Mouse (Mus musculus): ENCODE measurements around the gene Npl.

Npl gene

GRCm38 (mm10) chr1:153549536-153550199, at the start of gene Npl:
Gene Npl (minus strand): TSS chr1:153550045.
- DNase-seq (ENCODE audit: low spot score), result peak; percentile 68

DNA sequence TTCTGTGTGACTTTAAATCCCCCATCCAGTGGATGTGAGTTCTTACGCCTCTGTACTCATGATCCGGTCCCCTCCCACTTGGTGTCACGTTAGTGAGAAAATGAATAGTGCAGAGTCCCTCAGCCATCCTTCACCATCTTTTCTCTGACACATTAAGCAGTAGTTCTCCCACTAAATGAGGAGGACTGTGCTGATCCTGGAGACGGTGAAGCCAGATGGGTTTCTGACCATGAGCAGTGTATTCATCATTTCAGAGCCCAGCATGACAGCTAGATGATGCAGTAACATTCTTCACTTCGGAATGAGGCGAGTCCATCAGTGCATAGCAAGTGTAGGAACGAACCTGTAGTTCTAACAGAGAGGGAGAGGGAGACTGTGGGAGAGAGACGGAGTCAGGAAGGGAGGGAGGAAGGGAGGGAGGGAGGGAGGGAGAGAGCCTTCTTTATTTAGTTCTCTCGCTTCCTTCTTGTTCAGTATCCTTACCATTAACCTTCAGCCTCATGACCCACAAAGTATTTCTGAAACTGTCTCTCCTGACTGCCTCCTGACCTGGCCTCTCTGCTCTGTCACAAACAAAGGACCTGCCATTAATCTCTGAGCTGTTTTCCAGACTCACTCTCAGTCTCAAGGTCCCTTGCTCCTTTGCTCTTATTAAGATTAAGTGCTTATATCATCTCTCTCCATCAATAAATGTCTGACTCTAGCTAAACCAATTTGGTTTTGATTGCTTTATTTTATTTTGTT, 49.6 kb upstream of the Npl start:
- no peak for DNase-seq (ENCODE audit: low spot score)

- no peak for DNase-seq (ENCODE audit: low spot score)
Measured at GRCm38 (mm10) chr1:153598773-153599172, 48.9 kb upstream of the Npl start.

DNA sequence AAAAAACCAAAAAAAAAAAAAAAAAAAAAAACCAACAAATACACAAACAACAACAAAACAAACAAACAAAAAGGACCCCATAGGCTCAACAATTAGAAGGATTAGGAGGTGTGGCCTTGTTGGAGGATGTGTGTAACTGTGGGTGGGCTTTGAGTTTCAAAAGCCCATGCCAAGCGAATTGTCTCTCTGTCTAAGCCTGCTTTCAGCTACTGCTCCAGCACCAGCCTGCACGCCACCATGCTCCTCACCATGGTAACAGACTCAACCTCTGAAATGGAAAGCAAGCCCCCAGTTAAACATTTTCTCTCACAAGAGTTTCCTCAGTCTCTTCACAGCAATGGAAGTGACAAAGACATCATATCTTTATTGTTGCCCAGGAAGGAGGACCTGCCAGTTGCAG, 43.8 kb upstream of the Npl start:
- no peak for DNase-seq (ENCODE audit: low spot score)

DNA sequence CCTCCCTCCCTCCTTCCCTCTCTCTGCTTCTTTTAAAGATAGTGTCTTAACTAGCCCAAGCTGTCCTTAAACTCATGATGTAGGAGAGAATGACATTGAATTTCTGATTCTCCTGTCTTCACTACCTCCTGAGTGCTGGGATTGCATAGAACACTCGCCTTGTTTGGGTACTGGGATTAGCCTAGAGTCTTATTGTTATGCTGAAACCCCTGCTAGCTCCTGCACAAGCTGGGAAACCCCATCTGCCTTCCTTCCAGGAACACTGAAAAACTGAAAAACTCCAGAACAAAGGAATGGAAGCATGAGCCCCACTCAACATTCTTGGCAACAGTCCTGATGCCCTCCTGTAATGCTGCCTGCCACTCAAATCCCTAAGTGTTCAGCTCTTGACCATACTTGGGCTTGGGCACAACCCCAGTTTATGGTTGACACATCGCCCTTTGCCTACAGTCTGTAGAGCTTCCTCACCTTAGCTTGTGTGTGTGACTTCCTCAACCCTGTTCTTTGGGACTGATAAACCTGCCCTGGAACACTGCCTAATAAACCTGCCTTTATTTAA, 40.4 kb upstream of the Npl start:
- DNase-seq (ENCODE audit: low spot score), result no peak

GRCm38 (mm10) chr1:153587956-153588355, 38.1 kb upstream of the Npl start:
- DNase-seq (ENCODE audit: low spot score), result peak; percentile 45

DNA sequence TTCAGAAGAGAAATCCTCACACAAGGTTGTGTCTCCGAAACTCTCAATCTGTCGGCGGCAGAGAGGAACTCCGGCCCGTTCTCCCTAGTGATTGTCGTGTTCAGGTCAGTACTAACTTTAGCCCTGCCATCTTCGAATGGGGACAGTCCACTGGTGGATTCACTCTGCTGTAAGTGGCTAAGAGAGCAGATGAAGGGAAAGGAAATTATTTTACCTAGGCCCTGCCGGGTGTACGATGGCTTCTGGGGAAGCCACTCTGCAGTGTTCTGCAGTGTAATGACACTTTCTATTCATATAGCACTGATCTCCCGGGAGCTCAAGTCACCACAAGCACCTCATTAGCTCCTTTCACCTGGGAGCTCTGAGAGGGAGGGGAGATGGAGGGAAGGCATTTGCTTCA, 37.0 kb upstream of the Npl start:
- no peak for DNase-seq (ENCODE audit: low spot score)

DNA sequence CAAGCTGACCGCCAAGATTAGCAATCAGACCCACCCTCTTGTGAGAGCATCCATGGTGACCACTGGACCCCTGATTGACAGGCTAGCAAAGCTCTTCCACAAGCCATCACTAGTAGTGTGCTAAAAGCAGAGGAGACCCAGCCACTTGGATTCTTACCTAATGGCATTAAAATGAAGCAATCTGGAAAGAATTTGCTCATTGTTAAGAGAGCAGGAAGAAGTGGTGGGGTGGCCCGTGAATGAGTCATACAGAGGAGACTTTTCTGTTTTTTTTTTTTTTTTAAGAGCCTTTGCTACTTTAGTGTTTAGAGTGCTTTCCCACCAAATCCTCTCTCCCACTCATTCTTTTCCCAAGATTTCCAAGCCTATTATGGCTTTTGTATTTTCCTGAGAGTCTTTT, 35.9 kb upstream of the Npl start:
- DNase-seq (ENCODE audit: low spot score), result no peak

DNA sequence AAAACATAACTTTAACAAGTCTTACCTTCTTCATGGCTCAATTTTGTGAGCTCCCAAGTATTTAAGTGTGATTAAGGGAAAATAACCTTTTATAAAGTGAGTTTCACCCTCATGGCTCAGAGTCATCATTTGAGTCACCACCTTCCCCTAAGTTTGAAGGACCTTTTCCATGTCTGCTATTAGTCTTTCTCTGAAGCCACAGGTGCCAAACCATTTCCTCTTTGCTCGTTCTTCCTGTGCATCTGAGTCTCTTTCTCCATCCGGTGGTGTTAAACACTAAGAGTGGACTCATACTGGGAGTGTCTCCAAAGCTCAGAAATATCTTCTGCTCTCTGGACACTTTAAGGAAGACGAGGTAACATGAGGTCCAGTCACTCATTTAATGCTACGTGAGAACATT, 33.3 kb upstream of the Npl start:
- DNase-seq (ENCODE audit: low spot score), result no peak

GRCm38 (mm10) chr1:153574730-153575129, 24.9 kb upstream of the Npl start:
- no peak for DNase-seq (ENCODE audit: low spot score)

- DNase-seq (ENCODE audit: low spot score), result no peak
Measured at GRCm38 (mm10) chr1:153572271-153573043, 22.6 kb upstream of the Npl start.

- DNase-seq (ENCODE audit: low spot score), result no peak
Measured at GRCm38 (mm10) chr1:153565701-153566100, 15.9 kb upstream of the Npl start.

DNA sequence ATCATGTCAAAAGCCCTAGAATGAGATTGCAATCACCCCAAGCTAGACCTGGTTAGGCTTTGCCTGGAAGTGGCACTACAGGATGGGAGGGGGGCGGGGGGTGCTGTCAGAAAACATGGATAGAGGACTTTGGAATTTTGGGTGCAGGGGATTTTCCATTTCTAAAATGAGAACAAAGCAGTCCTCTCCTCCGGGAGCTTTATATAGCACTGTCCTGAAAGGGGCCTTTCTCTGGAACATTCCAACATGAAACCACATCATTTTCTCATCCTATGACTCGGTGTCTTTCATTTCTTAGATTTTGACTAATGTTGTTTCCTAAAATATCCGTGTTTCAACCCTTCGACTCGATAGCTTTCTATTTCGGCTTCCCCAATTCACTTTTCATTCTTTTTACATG, 14.9 kb upstream of the Npl start:
- DNase-seq (ENCODE audit: low spot score), result no peak

GRCm38 (mm10) chr1:153563675-153564074, 13.8 kb upstream of the Npl start:
- no peak for DNase-seq (ENCODE audit: low spot score)

- DNase-seq (ENCODE audit: low spot score), result no peak
Measured at GRCm38 (mm10) chr1:153560805-153561204, 11.0 kb upstream of the Npl start.

- no peak for DNase-seq (ENCODE audit: low spot score)
Measured at GRCm38 (mm10) chr1:153559701-153560100, 9.9 kb upstream of the Npl start.

- peak; percentile 79 for DNase-seq (ENCODE audit: low spot score)
Measured at GRCm38 (mm10) chr1:153559126-153559647, 9.3 kb upstream of the Npl start.

GRCm38 (mm10) chr1:153556896-153557295, 7.1 kb upstream of the Npl start:
- peak; percentile 62 for DNase-seq (ENCODE audit: low spot score)

DNA sequence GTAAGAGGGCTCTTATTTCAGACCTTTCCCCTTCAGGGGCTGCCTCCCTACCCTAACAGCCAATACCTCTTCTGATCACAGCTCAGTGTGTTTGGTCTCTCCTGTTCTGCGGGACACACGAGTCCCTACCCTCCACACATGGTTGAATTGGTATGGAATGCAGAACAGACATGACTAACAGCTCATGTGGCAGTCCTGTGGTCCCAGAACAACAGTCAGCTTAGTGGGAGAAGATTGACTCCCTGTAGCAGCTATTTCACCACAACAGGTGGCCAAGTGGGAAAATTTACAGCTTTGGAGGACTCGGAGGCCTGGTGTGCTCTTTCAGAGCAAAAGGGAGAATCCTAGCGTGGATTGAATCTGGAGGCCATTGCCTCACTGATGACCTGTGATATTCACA, 6.4 kb upstream of the Npl start:
- DNase-seq (ENCODE audit: low spot score), result no peak

DNA sequence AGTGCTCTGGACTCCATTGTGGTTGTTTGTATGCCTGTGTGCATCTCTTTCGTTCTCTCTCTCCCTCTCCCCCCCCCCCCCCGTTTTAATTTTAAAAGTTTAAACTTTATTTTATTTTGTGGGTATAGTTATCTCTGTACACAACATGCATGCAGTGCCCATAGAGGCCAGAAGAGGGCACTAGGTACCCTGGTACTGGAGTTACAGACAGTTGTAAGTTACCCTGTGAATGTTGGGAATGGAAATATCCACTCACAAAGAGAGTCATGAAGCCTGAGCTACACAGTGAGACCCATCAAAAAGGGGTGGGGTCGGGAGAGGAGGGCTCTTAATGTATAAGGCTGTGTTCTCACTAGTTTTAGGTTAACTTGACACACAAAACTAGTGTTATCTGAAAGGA, 969 bp upstream of the Npl start:
- DNase-seq (ENCODE audit: low spot score), result peak; percentile 61

GRCm38 (mm10) chr1:153547555-153547954, 2.3 kb downstream of the Npl start:
- no peak for DNase-seq (ENCODE audit: low spot score)

DNA sequence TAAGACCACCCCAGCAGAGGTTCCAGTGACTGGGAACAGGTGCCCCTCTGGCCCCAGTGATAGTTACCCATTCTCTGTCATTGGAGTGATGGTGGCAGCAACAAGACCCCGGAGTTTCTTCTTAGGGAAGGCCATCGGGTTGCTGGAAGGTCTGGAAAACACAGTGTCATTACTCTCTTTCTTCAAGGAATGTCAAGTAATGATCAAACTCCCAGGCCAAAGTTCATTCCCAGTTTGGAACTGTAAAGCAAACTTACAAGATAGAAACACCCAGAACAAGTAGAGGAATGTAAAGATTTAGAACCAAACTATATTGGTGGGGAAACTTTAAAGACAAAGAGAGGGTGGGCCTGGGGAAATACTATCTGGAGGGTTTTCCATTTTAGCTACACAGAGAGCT, 4.6 kb downstream of the Npl start:
- no peak for DNase-seq (ENCODE audit: low spot score)

Measured in layer of hippocampus, adult 11-12 months (tissue).